9 mouse cellular contexts compared by ENCODE assay signal in genomic region chr2:84774751-84775150, GRCm38 (mm10). TPM values are rescaled to one million over a fixed set of nuclear protein-coding genes. Genes with fewer than 3 reads are reported as not detected.
DNase-seq lines count a peak whose midpoint lies in the region; ATAC-seq and TF ChIP-seq lines count a peak whose summit lies in the region.
"Had no signal": no experiment of that assay in that cellular context is flagged by ENCODE, and none has a peak within 500 bp of the region (broad histone marks: within the 10 kb centered on the region; RNA-seq: fewer than 3 reads in every experiment).

No protein-coding gene starts in this region.

- H3K4me2 ChIP-seq in hindbrain, embryonic 14.5 days (replicated peaks): peak overlapping the region; percentile 66
- H3K4me2 ChIP-seq in limb, embryonic 14.5 days (replicated peaks; ENCODE audit: low read depth, low read length, severe bottlenecking): peak overlapping the region; percentile 53
- H3K4me2 ChIP-seq in midbrain, embryonic 15.5 days: peak overlapping the region; percentile 62

- under 1% methylated on average over 15 of the region's 15 CpGs for WGBS in hindbrain, embryonic 14.5 days
- 1% methylated on average over 13 of the region's 15 CpGs for WGBS in limb, embryonic 14.5 days
- 1% methylated on average over 15 of the region's 15 CpGs for WGBS in midbrain, embryonic 15.5 days

- ATAC-seq in hindbrain, embryonic 14.5 days (ENCODE audit: low FRiP score): peak; percentile 87
- peak; percentile 91 for ATAC-seq in limb, embryonic 14.5 days (ENCODE audit: low FRiP score, low read depth)
- peak; percentile 81 for ATAC-seq in midbrain, embryonic 15.5 days (replicated peaks)

- peak overlapping the region; percentile 57 for H3K9ac ChIP-seq in hindbrain, embryonic 14.5 days
- peak overlapping the region; percentile 56 for H3K9ac ChIP-seq in limb, embryonic 14.5 days (ENCODE audit: low read depth, low read length, severe bottlenecking)
- peak overlapping the region; percentile 34; the same call in 1 of the 2 replicates for H3K9ac ChIP-seq in midbrain, embryonic 15.5 days

- no peaks in the 10 kb centered on the region for H3K36me3 ChIP-seq in hindbrain, embryonic 14.5 days (replicated peaks; ENCODE audit: control insufficient read depth, insufficient read depth)
- no peaks in the 10 kb centered on the region for H3K36me3 ChIP-seq in limb, embryonic 14.5 days (ENCODE audit: control insufficient read depth, insufficient read depth, low read length)
- no peaks in the 10 kb centered on the region for H3K36me3 ChIP-seq in midbrain, embryonic 15.5 days (replicated peaks)

- H3K4me1 ChIP-seq in hindbrain, embryonic 14.5 days (replicated peaks; ENCODE audit: control insufficient read depth, insufficient read depth, low read length): peaks cover 8% of the 10 kb centered on the region
- H3K4me1 ChIP-seq in limb, embryonic 14.5 days (ENCODE audit: control insufficient read depth, insufficient read depth, low read length): peaks cover 7% of the 10 kb centered on the region; the same call in 1 of the 2 replicates
- peaks cover 11% of the 10 kb centered on the region for H3K4me1 ChIP-seq in midbrain, embryonic 15.5 days

- H3K4me3 ChIP-seq in hindbrain, embryonic 14.5 days (replicated peaks; ENCODE audit: low read length): peak overlapping the region; percentile 31
- H3K4me3 ChIP-seq in limb, embryonic 14.5 days (replicated peaks; ENCODE audit: low read length): peak overlapping the region; percentile 32
- peak overlapping the region; percentile 28 for H3K4me3 ChIP-seq in midbrain, embryonic 15.5 days
- H3K4me3 ChIP-seq: myocyte had no signal

- DNase-seq in adrenal gland, postnatal 14 days: peak; percentile 59
- peak; percentile 71 to 78 for DNase-seq in cerebellum, postnatal 14 days
- DNase-seq in gastrocnemius, adult 8-10 months (ENCODE audit: low spot score in 2 of 2): peak; percentile 66 to 81
- DNase-seq in hindbrain, embryonic 14.5 days (ENCODE audit: low spot score): peak; percentile 38
- peak; percentile 65 for DNase-seq in limb, embryonic 14.5 days (ENCODE audit: low spot score)
- peak; percentile 33 for DNase-seq in urinary bladder, postnatal 10 days (ENCODE audit: low spot score)
- no peak for DNase-seq in thymus, postnatal 14 days

- no peaks in the 10 kb centered on the region for H3K27me3 ChIP-seq in hindbrain, embryonic 14.5 days (ENCODE audit: control insufficient read depth, insufficient read depth, low read length)
- H3K27me3 ChIP-seq in limb, embryonic 14.5 days (ENCODE audit: control insufficient read depth, insufficient read depth, low read length): no peaks in the 10 kb centered on the region
- no peaks in the 10 kb centered on the region for H3K27me3 ChIP-seq in midbrain, embryonic 15.5 days (replicated peaks)

- H3K27ac ChIP-seq in hindbrain, embryonic 14.5 days: peak overlapping the region; percentile 65
- 0 out of 2 replicates have a peak overlapping the region, but pooled peaks have one; percentile 38 for H3K27ac ChIP-seq in limb, embryonic 14.5 days (replicated peaks; ENCODE audit: low read depth, low read length)
- H3K27ac ChIP-seq in midbrain, embryonic 15.5 days: peak overlapping the region; percentile 71

- H3K9me3 ChIP-seq in hindbrain, embryonic 14.5 days (ENCODE audit: control insufficient read depth, low read length): no peaks in the 10 kb centered on the region
- no peaks in the 10 kb centered on the region for H3K9me3 ChIP-seq in limb, embryonic 14.5 days (ENCODE audit: control insufficient read depth, low read length)
- no peaks in the 10 kb centered on the region for H3K9me3 ChIP-seq in midbrain, embryonic 15.5 days

- TF ChIP-seq POLR2A in limb, embryonic 14.5 days (IDR thresholded peaks at IDR 0.05; ENCODE audit: borderline replicate concordance, extremely low read depth, insufficient read depth, insufficient read length): no peak

RNA-seq across cellular contexts. Expression of gene Serping1, which starts 0.5 kb away (rescaled TPM):
- total RNA-seq in adrenal gland, postnatal 14 days (2021): 73.1 and 93.2 TPM in 2 replicates
- total RNA-seq in gastrocnemius, adult 8-10 months (2022): 10 to 100 TPM; 22.0 to 55.1 (median 36.1) TPM
- 36.2 and 36.3 TPM in 2 replicates for polyA plus RNA-seq in hindbrain, embryonic 14.5 days (2014; fragmentation: Nextera tagmentation; extraction: Ambion mirVana)
- polyA plus RNA-seq in limb, embryonic 14.5 days (2012; rRNA removed): 38.9 and 41.2 TPM in 2 replicates
- polyA plus RNA-seq in limb, embryonic 14.5 days (2014; fragmentation: Nextera tagmentation; extraction: Ambion mirVana): 44.1 and 44.4 TPM in 2 replicates
- polyA plus RNA-seq in midbrain, embryonic 15.5 days (2015; fragmentation: Nextera tagmentation; extraction: Ambion mirVana): 32.9 and 37.0 TPM in 2 replicates

RNA-seq across cellular contexts. Expression of gene Ube2l6, which starts 23.9 kb away (rescaled TPM):
- total RNA-seq in adrenal gland, postnatal 14 days (2021): 45.6 and 48.7 TPM in 2 replicates
- total RNA-seq in gastrocnemius, adult 8-10 months (2022): 1 to 10 TPM; 1.5 to 3.5 (median 2.3) TPM
- 18.6 and 24.0 TPM in 2 replicates for polyA plus RNA-seq in hindbrain, embryonic 14.5 days (2014; fragmentation: Nextera tagmentation; extraction: Ambion mirVana)
- 20.9 and 24.6 TPM in 2 replicates for polyA plus RNA-seq in limb, embryonic 14.5 days (2012; rRNA removed)
- 33.5 and 37.2 TPM in 2 replicates for polyA plus RNA-seq in limb, embryonic 14.5 days (2014; fragmentation: Nextera tagmentation; extraction: Ambion mirVana)
- 21.6 and 25.7 TPM in 2 replicates for polyA plus RNA-seq in midbrain, embryonic 15.5 days (2015; fragmentation: Nextera tagmentation; extraction: Ambion mirVana)

RNA-seq across cellular contexts. Expression of gene Gm19426, which starts 31.3 kb away (rescaled TPM):
- 5.2 and 5.3 TPM in 2 replicates for total RNA-seq in adrenal gland, postnatal 14 days (2021)
- under 1 TPM in 1 of 4 experiments, not detected in 3; 0.60 TPM for total RNA-seq in gastrocnemius, adult 8-10 months (2022)
- polyA plus RNA-seq in hindbrain, embryonic 14.5 days (2014; fragmentation: Nextera tagmentation; extraction: Ambion mirVana): 2.9 and 3.4 TPM in 2 replicates
- 11.6 and 14.9 TPM in 2 replicates for polyA plus RNA-seq in limb, embryonic 14.5 days (2012; rRNA removed)
- 4.3 and 5.7 TPM in 2 replicates for polyA plus RNA-seq in limb, embryonic 14.5 days (2014; fragmentation: Nextera tagmentation; extraction: Ambion mirVana)
- 3.6 and 4.6 TPM in 2 replicates for polyA plus RNA-seq in midbrain, embryonic 15.5 days (2015; fragmentation: Nextera tagmentation; extraction: Ambion mirVana)

RNA-seq across cellular contexts. Expression of gene Ypel4, which starts 40.9 kb away (rescaled TPM):
- total RNA-seq in adrenal gland, postnatal 14 days (2021): 6.5 and 8.6 TPM in 2 replicates
- under 1 TPM in 3 of 4 experiments, not detected in 1; 0.34 to 0.54 (median 0.54) TPM for total RNA-seq in gastrocnemius, adult 8-10 months (2022)
- 12.5 and 13.1 TPM in 2 replicates for polyA plus RNA-seq in hindbrain, embryonic 14.5 days (2014; fragmentation: Nextera tagmentation; extraction: Ambion mirVana)
- polyA plus RNA-seq in limb, embryonic 14.5 days (2012; rRNA removed): 13.2 and 14.6 TPM in 2 replicates
- polyA plus RNA-seq in limb, embryonic 14.5 days (2014; fragmentation: Nextera tagmentation; extraction: Ambion mirVana): 7.4 and 9.0 TPM in 2 replicates
- 27.5 and 28.0 TPM in 2 replicates for polyA plus RNA-seq in midbrain, embryonic 15.5 days (2015; fragmentation: Nextera tagmentation; extraction: Ambion mirVana)

RNA-seq across cellular contexts. Expression of gene Clp1, which starts 47.6 kb away (rescaled TPM):
- total RNA-seq in adrenal gland, postnatal 14 days (2021): 14.5 and 15.7 TPM in 2 replicates
- 1 to 10 TPM; 3.7 to 4.3 (median 4.1) TPM for total RNA-seq in gastrocnemius, adult 8-10 months (2022)
- polyA plus RNA-seq in hindbrain, embryonic 14.5 days (2014; fragmentation: Nextera tagmentation; extraction: Ambion mirVana): 21.3 and 22.3 TPM in 2 replicates
- polyA plus RNA-seq in limb, embryonic 14.5 days (2012; rRNA removed): 19.5 and 21.1 TPM in 2 replicates
- polyA plus RNA-seq in limb, embryonic 14.5 days (2014; fragmentation: Nextera tagmentation; extraction: Ambion mirVana): 30.7 and 30.9 TPM in 2 replicates
- polyA plus RNA-seq in midbrain, embryonic 15.5 days (2015; fragmentation: Nextera tagmentation; extraction: Ambion mirVana): 24.4 and 25.2 TPM in 2 replicates
